Comparison of ENCODE assay signal across 15 mouse cellular contexts in the genomic region with DNA sequence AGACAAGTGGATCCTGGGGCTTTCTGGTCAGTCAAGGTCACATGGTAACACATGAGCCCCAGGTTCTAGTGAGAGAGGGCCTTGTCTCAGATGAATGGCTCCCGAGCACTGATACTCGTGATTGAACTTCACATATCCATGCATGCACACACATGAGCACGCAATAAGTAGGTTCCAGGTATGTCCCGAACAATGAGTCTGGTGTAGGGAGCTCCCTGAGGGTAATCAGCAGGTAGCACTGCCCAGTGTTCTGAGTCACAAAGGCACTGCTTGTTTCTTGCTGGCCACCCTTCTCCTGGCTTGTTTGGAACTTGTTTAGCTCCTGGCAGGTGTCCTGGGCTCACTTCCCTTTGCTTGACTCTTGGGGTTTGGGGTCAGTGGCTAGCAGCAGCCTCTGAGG. TPM values are rescaled to one million over a fixed set of nuclear protein-coding genes. Genes with fewer than 3 reads are reported as not detected.
DNase-seq lines count a peak whose midpoint lies in the region; ATAC-seq and TF ChIP-seq lines count a peak whose summit lies in the region.
"Had no signal": no experiment of that assay in that cellular context is flagged by ENCODE, and none has a peak within 500 bp of the region (broad histone marks: within the 10 kb centered on the region; RNA-seq: fewer than 3 reads in every experiment).

No protein-coding gene starts in this region.

- no peaks in the 10 kb centered on the region for H3K27me3 ChIP-seq in hindbrain, embryonic 15.5 days
- H3K27me3 ChIP-seq in hindbrain, embryonic 11.5 days (ENCODE audit: control insufficient read depth, insufficient read depth, low read length): no peaks in the 10 kb centered on the region
- no peaks in the 10 kb centered on the region for H3K27me3 ChIP-seq in midbrain, embryonic 11.5 days (ENCODE audit: control insufficient read depth, insufficient read depth, low read length)
- H3K27me3 ChIP-seq in midbrain, embryonic 10.5 days (ENCODE audit: low read depth, poor library complexity, severe bottlenecking): no peaks in the 10 kb centered on the region
- H3K27me3 ChIP-seq: liver, embryonic 13.5 days had no signal

- WGBS in hindbrain, embryonic 15.5 days: 85% methylated on average over 4 of the region's 4 CpGs
- WGBS in hindbrain, embryonic 11.5 days: 88% methylated on average over 4 of the region's 4 CpGs
- WGBS in midbrain, embryonic 11.5 days: 88% methylated on average over 4 of the region's 4 CpGs
- WGBS in midbrain, embryonic 10.5 days: 90% methylated on average over 4 of the region's 4 CpGs
- 68% methylated on average over 4 of the region's 4 CpGs for WGBS in bone marrow, adult 2 months
- 84% methylated on average over 4 of the region's 4 CpGs for WGBS in macrophage (ENCODE audit: missing documents)

- TF ChIP-seq CTCF in bone marrow, adult 2 months (IDR thresholded peaks at IDR 0.05; ENCODE audit: control insufficient read depth, insufficient read depth, low read length): no peak

- no peak for TF ChIP-seq POLR2A in bone marrow, adult 2 months (IDR thresholded peaks at IDR 0.05; ENCODE audit: borderline replicate concordance, control insufficient read depth, low read depth, low read length)

- no peak for ATAC-seq in hindbrain, embryonic 15.5 days (ENCODE audit: low FRiP score, low read depth)
- ATAC-seq in hindbrain, embryonic 11.5 days (ENCODE audit: low FRiP score): no peak
- ATAC-seq in midbrain, embryonic 11.5 days (ENCODE audit: low FRiP score): no peak

- no peak overlapping the region for H3K4me2 ChIP-seq in hindbrain, embryonic 15.5 days
- H3K4me2 ChIP-seq in hindbrain, embryonic 11.5 days (replicated peaks; ENCODE audit: low read depth, low read length): no peak overlapping the region
- H3K4me2 ChIP-seq in midbrain, embryonic 11.5 days: no peak overlapping the region
- H3K4me2 ChIP-seq: liver, embryonic 13.5 days had no signal

- no peaks in the 10 kb centered on the region for H3K9me3 ChIP-seq in hindbrain, embryonic 15.5 days
- no peaks in the 10 kb centered on the region for H3K9me3 ChIP-seq in hindbrain, embryonic 11.5 days (ENCODE audit: control insufficient read depth, low read length)
- H3K9me3 ChIP-seq in midbrain, embryonic 11.5 days (ENCODE audit: control insufficient read depth, low read length): no peaks in the 10 kb centered on the region
- H3K9me3 ChIP-seq in midbrain, embryonic 10.5 days (replicated peaks): no peaks in the 10 kb centered on the region
- H3K9me3 ChIP-seq: embryonic facial prominence, embryonic 10.5 days; liver, embryonic 13.5 days had no signal

- H3K36me3 ChIP-seq in hindbrain, embryonic 15.5 days: no peaks in the 10 kb centered on the region
- H3K36me3 ChIP-seq in hindbrain, embryonic 11.5 days (ENCODE audit: control insufficient read depth, insufficient read depth, low read length): no peaks in the 10 kb centered on the region
- H3K36me3 ChIP-seq in midbrain, embryonic 11.5 days (ENCODE audit: control insufficient read depth, insufficient read depth, low read length): no peaks in the 10 kb centered on the region
- H3K36me3 ChIP-seq in midbrain, embryonic 10.5 days: peaks cover 12% of the 10 kb centered on the region
- H3K36me3 ChIP-seq in macrophage (ENCODE audit: inconsistent target): peaks cover 43% of the 10 kb centered on the region

- H3K9ac ChIP-seq in hindbrain, embryonic 15.5 days: no peak overlapping the region
- no peak overlapping the region for H3K9ac ChIP-seq in hindbrain, embryonic 11.5 days (ENCODE audit: low read depth, low read length)
- H3K9ac ChIP-seq in midbrain, embryonic 11.5 days (ENCODE audit: low read length): no peak overlapping the region
- H3K9ac ChIP-seq: liver, embryonic 13.5 days had no signal

- DNase-seq in hindbrain, embryonic 11.5 days (ENCODE audit: low spot score): no peak
- peak; percentile 33 for DNase-seq in midbrain, embryonic 11.5 days (ENCODE audit: low spot score, missing footprints)
- DNase-seq in midbrain, embryonic 10.5 days (ENCODE audit: low spot score): no peak
- DNase-seq in urinary bladder, postnatal 25 days (ENCODE audit: low spot score): no peak
- DNase-seq: cerebellum, postnatal 25 days; heart, postnatal 14 days; kidney, adult 18-20 months; left cerebral cortex, postnatal 4 days; liver, embryonic 13.5 days; lung, postnatal 14 days; right cerebral cortex, adult 18-20 months had no signal

- peaks cover 100% of the 10 kb centered on the region for H3K79me2 ChIP-seq in macrophage (ENCODE audit: inconsistent target)

- H3K4me1 ChIP-seq in hindbrain, embryonic 15.5 days (replicated peaks): peaks cover 74% of the 10 kb centered on the region
- H3K4me1 ChIP-seq in hindbrain, embryonic 11.5 days (replicated peaks; ENCODE audit: control insufficient read depth, insufficient read depth, low read length): peaks cover 19% of the 10 kb centered on the region
- H3K4me1 ChIP-seq in midbrain, embryonic 11.5 days (ENCODE audit: control insufficient read depth, insufficient read depth, low read length): peaks cover 48% of the 10 kb centered on the region
- peaks cover 79% of the 10 kb centered on the region for H3K4me1 ChIP-seq in midbrain, embryonic 10.5 days
- H3K4me1 ChIP-seq in bone marrow, adult 2 months (ENCODE audit: control insufficient read depth, insufficient read depth, low read length): peaks cover 24% of the 10 kb centered on the region

- peak overlapping the region; percentile 82 for H3K27ac ChIP-seq in hindbrain, embryonic 15.5 days (replicated peaks)
- no peak overlapping the region for H3K27ac ChIP-seq in hindbrain, embryonic 11.5 days (ENCODE audit: low read depth, low read length)
- no peak overlapping the region for H3K27ac ChIP-seq in midbrain, embryonic 11.5 days (ENCODE audit: low read depth, low read length)
- H3K27ac ChIP-seq in midbrain, embryonic 10.5 days (replicated peaks): no peak overlapping the region
- H3K27ac ChIP-seq in bone marrow, adult 2 months (ENCODE audit: control insufficient read depth, insufficient read depth, low read depth, low read length, poor library complexity): peak overlapping the region; percentile 54; the same call in 1 of the 2 replicates
- H3K27ac ChIP-seq in macrophage: peak overlapping the region; percentile 100
- H3K27ac ChIP-seq: embryonic facial prominence, embryonic 10.5 days; liver, embryonic 13.5 days had no signal

- no peak overlapping the region for H3K4me3 ChIP-seq in hindbrain, embryonic 15.5 days
- H3K4me3 ChIP-seq in hindbrain, embryonic 11.5 days (ENCODE audit: low read depth, low read length): no peak overlapping the region
- no peak overlapping the region for H3K4me3 ChIP-seq in midbrain, embryonic 11.5 days (ENCODE audit: low read depth, low read length)
- no peak overlapping the region for H3K4me3 ChIP-seq in midbrain, embryonic 10.5 days
- H3K4me3 ChIP-seq in bone marrow, adult 2 months (replicated peaks; ENCODE audit: control insufficient read depth, low read depth, low read length): no peak overlapping the region
- peak overlapping the region; percentile 93; the same call in 1 of the 2 replicates for H3K4me3 ChIP-seq in macrophage (ENCODE audit: inconsistent target)
- H3K4me3 ChIP-seq: embryonic facial prominence, embryonic 10.5 days; liver, embryonic 13.5 days had no signal

RNA-seq across cellular contexts. Expression of a gene that starts 9.7 kb away (rescaled TPM):
- 194 and 203 TPM in 2 replicates for polyA plus RNA-seq in hindbrain, embryonic 15.5 days (2015; fragmentation: Nextera tagmentation; extraction: Ambion mirVana)
- 85.7 and 91.4 TPM in 2 replicates for polyA plus RNA-seq in hindbrain, embryonic 11.5 days (2014; fragmentation: Nextera tagmentation; extraction: Ambion mirVana)
- polyA plus RNA-seq in midbrain, embryonic 11.5 days (2014; fragmentation: Nextera tagmentation; extraction: Ambion mirVana): 77.3 and 83.9 TPM in 2 replicates
- 52.0 and 69.2 TPM in 2 replicates for polyA plus RNA-seq in midbrain, embryonic 10.5 days (2016; fragmentation: Nextera tagmentation; extraction: Ambion mirVana)
- polyA plus RNA-seq in bone marrow, adult 2 months (2011; ENCODE audit: insufficient read depth, insufficient read length, low replicate concordance, missing spikeins): 271 and 453 TPM in 2 replicates
- 1,000 to 10,000 TPM in 22 of 26 experiments, 100 to 1,000 TPM in 4; 715 to 4,323 (median 2,388) TPM for total RNA-seq in macrophage (2018; cell fraction: chromatin; rRNA removed)
- total RNA-seq in macrophage (2018; cell fraction: cytosol; rRNA removed): over 10,000 TPM in 25 of 26 experiments, 1,000 to 10,000 TPM in 1; 9,835 to 25,455 (median 13,887) TPM
- total RNA-seq in macrophage (2018; cell fraction: nucleus; rRNA removed): over 10,000 TPM in 25 of 26 experiments, 1,000 to 10,000 TPM in 1; 4,026 to 20,879 (median 17,761) TPM
- 12,209 to 20,921 TPM (median 16,354 TPM) in 3 replicates for polyA plus RNA-seq in macrophage (2018)

RNA-seq across cellular contexts. Expression of a gene that starts 59.5 kb away (rescaled TPM):
- polyA plus RNA-seq in hindbrain, embryonic 15.5 days (2015; fragmentation: Nextera tagmentation; extraction: Ambion mirVana): 2.5 and 3.2 TPM in 2 replicates
- 1.3 and 2.5 TPM in 2 replicates for polyA plus RNA-seq in hindbrain, embryonic 11.5 days (2014; fragmentation: Nextera tagmentation; extraction: Ambion mirVana)
- polyA plus RNA-seq in midbrain, embryonic 11.5 days (2014; fragmentation: Nextera tagmentation; extraction: Ambion mirVana): 1.7 and 2.3 TPM in 2 replicates
- 1.9 and 2.3 TPM in 2 replicates for polyA plus RNA-seq in midbrain, embryonic 10.5 days (2016; fragmentation: Nextera tagmentation; extraction: Ambion mirVana)
- polyA plus RNA-seq in bone marrow, adult 2 months (2011; ENCODE audit: insufficient read depth, insufficient read length, low replicate concordance, missing spikeins): 39.7 and 97.9 TPM in 2 replicates
- total RNA-seq in macrophage (2018; cell fraction: chromatin; rRNA removed): 100 to 1,000 TPM in 6 of 26 experiments, 10 to 100 TPM in 20; 10.8 to 164 (median 60.8) TPM
- total RNA-seq in macrophage (2018; cell fraction: cytosol; rRNA removed): 100 to 1,000 TPM in 24 of 26 experiments, 10 to 100 TPM in 2; 90.4 to 273 (median 157) TPM
- total RNA-seq in macrophage (2018; cell fraction: nucleus; rRNA removed): 100 to 1,000 TPM in 24 of 26 experiments, 10 to 100 TPM in 2; 88.2 to 317 (median 168) TPM
- 165 to 459 TPM (median 279 TPM) in 3 replicates for polyA plus RNA-seq in macrophage (2018)

Comparison
In these comparisons a context has a peak if more than half of its experiments do, and no peak if none do; other contexts are left out.
1. H3K27ac ChIP-seq: peak in hindbrain, embryonic 15.5 days (single experiment), bone marrow, adult 2 months (single experiment) and macrophage (single experiment); none in hindbrain, embryonic 11.5 days (single experiment), midbrain, embryonic 11.5 days (single experiment) and midbrain, embryonic 10.5 days (single experiment).
2. RNA of a gene that starts 9.7 kb away (polyA plus RNA-seq): 12,209 to 20,921 TPM in macrophage; 271 to 453 TPM in bone marrow, adult 2 months, 194 to 203 TPM in hindbrain, embryonic 15.5 days, 85.7 to 91.4 TPM in hindbrain, embryonic 11.5 days, 77.3 to 83.9 TPM in midbrain, embryonic 11.5 days and 52.0 to 69.2 TPM in midbrain, embryonic 10.5 days; every median in the first group is over 10 times any median in the second.